Mouse (Mus musculus): ENCODE measurements around the gene Phkb. TPM values are rescaled to one million over a fixed set of nuclear protein-coding genes. Genes with fewer than 3 reads are reported as not detected.

Phkb gene
- polyA plus RNA-seq, 1 experiment from 2014 or later, result 51.9 TPM

DNA sequence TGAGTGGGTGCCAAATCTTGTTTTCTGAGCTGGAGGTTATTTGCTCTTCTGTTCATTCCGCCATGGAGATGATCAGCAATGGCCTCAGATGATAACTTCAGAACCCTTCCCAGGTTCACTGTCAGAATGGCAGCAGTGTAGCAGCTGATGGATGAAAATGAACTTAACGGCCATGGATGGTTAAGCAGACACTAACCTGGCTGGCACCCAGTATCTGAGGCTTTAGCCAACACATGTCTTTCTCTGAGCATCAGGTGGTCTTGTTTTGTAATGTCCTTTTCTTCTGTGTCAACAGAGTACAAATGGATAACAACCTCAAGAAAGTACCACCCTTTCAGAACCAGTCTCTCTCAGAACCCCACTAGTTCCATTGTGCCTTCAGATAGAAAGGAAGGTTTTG is 246.0 kb downstream of the Phkb start:
- H3K9me3 ChIP-seq (ENCODE audit: control insufficient read depth, low read length), result no peaks in the 10 kb centered on the region
- H3K4me2 ChIP-seq (ENCODE audit: low read depth, low read length, severe bottlenecking), result no peak overlapping the region
- no peaks in the 10 kb centered on the region for H3K36me3 ChIP-seq (ENCODE audit: control insufficient read depth, insufficient read depth, low read length)
- WGBS, result 82% methylated on average over 2 of the region's 2 CpGs
- no peak for DNase-seq (ENCODE audit: low spot score)
- H3K4me1 ChIP-seq (replicated peaks; ENCODE audit: control insufficient read depth, insufficient read depth, low read length), result no peaks in the 10 kb centered on the region
- no peaks in the 10 kb centered on the region for H3K27me3 ChIP-seq (ENCODE audit: control insufficient read depth, insufficient read depth, low read length)
- no peak overlapping the region for H3K9ac ChIP-seq (ENCODE audit: low read length)
- H3K27ac ChIP-seq (ENCODE audit: low read depth, low read length), result no peak overlapping the region
- no peak overlapping the region for H3K4me3 ChIP-seq (ENCODE audit: low read depth, low read length)
- no peak for ATAC-seq (replicated peaks; ENCODE audit: low FRiP score)

DNA sequence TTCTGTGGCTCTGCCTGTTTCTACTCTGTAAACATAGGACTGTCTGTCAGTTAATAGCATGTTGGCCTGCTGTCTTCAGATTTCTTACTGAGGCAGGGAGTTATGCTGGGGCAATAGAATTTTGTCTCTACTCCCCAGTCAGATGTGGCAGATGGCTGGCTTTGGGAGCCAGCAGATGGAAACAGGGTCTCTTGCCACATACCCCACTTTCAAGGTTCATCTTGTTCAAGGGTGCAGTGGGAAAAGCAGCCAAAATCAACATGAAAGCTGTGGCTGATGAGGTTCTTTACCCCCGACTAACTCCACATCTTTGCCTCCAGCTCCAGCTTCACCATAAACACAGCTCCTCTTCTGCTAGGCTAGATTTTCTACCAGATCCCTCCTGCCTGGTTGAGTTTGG is 246.7 kb downstream of the Phkb start:
- Histone ChIP-seq H3K27ac (ENCODE audit: low read depth, low read length) (no peak overlapping the region), H3K4me3 (ENCODE audit: low read depth, low read length) (no peak overlapping the region), H3K4me1 (replicated peaks; ENCODE audit: control insufficient read depth, insufficient read depth, low read length) (no peaks in the 10 kb centered on the region), H3K36me3 (ENCODE audit: control insufficient read depth, insufficient read depth, low read length) (no peaks in the 10 kb centered on the region), H3K9me3 (ENCODE audit: control insufficient read depth, low read length) (no peaks in the 10 kb centered on the region), H3K4me2 (ENCODE audit: low read depth, low read length, severe bottlenecking) (no peak overlapping the region), H3K9ac (ENCODE audit: low read length) (no peak overlapping the region), H3K27me3 (ENCODE audit: control insufficient read depth, insufficient read depth, low read length) (no peaks in the 10 kb centered on the region)
- WGBS, result 81% methylated on average over 1 of the region's 1 CpGs
- DNase-seq (ENCODE audit: low spot score) (no peak), ATAC-seq (replicated peaks; ENCODE audit: low FRiP score) (no peak)

DNA sequence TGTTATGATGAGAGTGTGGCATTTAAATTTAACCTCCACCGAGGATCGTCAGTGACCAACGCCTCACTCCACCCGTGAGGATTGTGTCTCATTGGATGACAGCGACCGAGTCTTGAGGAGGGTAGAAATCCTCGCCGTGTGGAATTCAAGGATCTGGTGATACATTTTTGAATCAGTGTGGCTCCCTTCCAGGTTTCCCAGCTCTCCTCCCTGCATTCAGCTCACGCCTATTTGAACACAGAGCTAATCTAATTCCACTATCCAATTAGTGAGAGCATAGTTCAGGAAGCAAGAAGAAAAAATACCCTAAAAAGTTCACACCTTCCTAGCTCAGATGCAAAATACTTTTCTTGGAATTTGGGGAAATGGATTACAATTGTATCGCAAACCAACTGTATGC is 249.9 kb downstream of the Phkb start:
- no peak overlapping the region for H3K27ac ChIP-seq (ENCODE audit: low read depth, low read length)
- H3K4me2 ChIP-seq (ENCODE audit: low read depth, low read length, severe bottlenecking), result no peak overlapping the region
- H3K9ac ChIP-seq (ENCODE audit: low read length), result no peak overlapping the region
- H3K4me1 ChIP-seq (replicated peaks; ENCODE audit: control insufficient read depth, insufficient read depth, low read length), result no peaks in the 10 kb centered on the region
- no peaks in the 10 kb centered on the region for H3K27me3 ChIP-seq (ENCODE audit: control insufficient read depth, insufficient read depth, low read length)
- no peaks in the 10 kb centered on the region for H3K36me3 ChIP-seq (ENCODE audit: control insufficient read depth, insufficient read depth, low read length)
- DNase-seq (ENCODE audit: low spot score) (no peak), ATAC-seq (replicated peaks; ENCODE audit: low FRiP score) (no peak)
- WGBS, result 78% methylated on average over 10 of the region's 10 CpGs
- H3K9me3 ChIP-seq (ENCODE audit: control insufficient read depth, low read length), result no peaks in the 10 kb centered on the region
- H3K4me3 ChIP-seq (ENCODE audit: low read depth, low read length), result no peak overlapping the region

Other genes starting within 250 kb of the Phkb start
- gene Neto2, start 140.0 kb upstream of the Phkb start, polyA plus RNA-seq (2014; fragmentation: Nextera tagmentation; extraction: Ambion mirVana), result 32.1 and 32.4 TPM in 2 replicates
- 85.7 and 86.1 TPM in 2 replicates for gene Itfg1, start within 50 bp of the Phkb start, polyA plus RNA-seq (2014; fragmentation: Nextera tagmentation; extraction: Ambion mirVana)

Data from forebrain, embryonic 11.5 days (tissue).